Mouse (Mus musculus) neural tube, embryonic 14.5 days (tissue): Measurements from ENCODE around the gene Lifr. TPM values are rescaled to one million over a fixed set of nuclear protein-coding genes. Genes with fewer than 3 reads are reported as not detected.

Source experiments
- ATAC-seq: fragments of 200-750 bp; cut with Nextera tagmentation; 2 replicates; pipeline ENCODE4 v1.8.0; 2017; ENCODE audit warnings: low read depth, mild to moderate bottlenecking, moderate TSS enrichment, moderate library complexity
- H3K27ac ChIP-seq: fragments of 300-500 bp; sonication (generic); 2 replicates; pipeline ENCODE4 v1.5.1; 2014; ENCODE audit warnings: low read depth, mild to moderate bottlenecking, control low read depth, low read length, moderate library complexity, mixed read lengths
- H3K27me3 ChIP-seq: fragments of 300-500 bp; sonication (generic); 2 replicates; pipeline ENCODE4 v1.6.1; 2014; ENCODE audit warnings: low read length; ENCODE audit not compliant: control insufficient read depth, insufficient read depth
- H3K36me3 ChIP-seq: fragments of 300-500 bp; sonication (generic); 2 replicates; pipeline ENCODE4 v1.6.1; 2014; ENCODE audit warnings: low read length, mixed read lengths; ENCODE audit not compliant: control insufficient read depth, insufficient read depth
- H3K4me1 ChIP-seq: fragments of 300-500 bp; sonication (generic); 2 replicates; pipeline ENCODE4 v1.6.1; 2014; ENCODE audit warnings: low read length; ENCODE audit not compliant: control insufficient read depth, insufficient read depth
- H3K4me2 ChIP-seq: fragments of 300-500 bp; sonication (generic); 2 replicates; pipeline ENCODE4 v1.6.1; 2014; ENCODE audit warnings: mild to moderate bottlenecking, low read depth, low read length, control low read depth
- H3K4me3 ChIP-seq: fragments of 300-500 bp; sonication (generic); 2 replicates; pipeline ENCODE4 v1.5.1; 2014; ENCODE audit warnings: low read depth, low read length, control low read depth, mixed read lengths
- H3K9ac ChIP-seq: fragments of 300-500 bp; sonication (generic); replicated peaks from 2 replicates; pipeline ENCODE4 v1.6.1; 2014; ENCODE audit warnings: low read depth, mild to moderate bottlenecking, control low read depth, low read length, mixed read lengths
- H3K9me3 ChIP-seq: fragments of 300-500 bp; sonication (generic); 2 replicates; pipeline ENCODE4 v1.6.1; 2016; ENCODE audit warnings: low read length; ENCODE audit not compliant: control insufficient read depth
- WGBS: fragments of 180-500 bp; shearing (Covaris S2); extraction: QIAGEN DNeasy Blood & Tissue Kit; methylation state at CpG from one replicate; pipeline ENCODE4 v1.1.7; 2014; 5-methylcytosine and 5-hydroxymethylcytosine counted together
- polyA plus RNA-seq: library from polyadenylated mRNA; unstranded; fragments of >200 nt; fragmentation: Nextera tagmentation; extraction: Ambion mirVana; gene quantifications from 2 replicates; pipeline ENCODE4 v1.2.1, GENCODE M21; 2014

Lifr gene
- polyA plus RNA-seq, 1 experiment from 2014 or later, result 32.1 TPM

DNA sequence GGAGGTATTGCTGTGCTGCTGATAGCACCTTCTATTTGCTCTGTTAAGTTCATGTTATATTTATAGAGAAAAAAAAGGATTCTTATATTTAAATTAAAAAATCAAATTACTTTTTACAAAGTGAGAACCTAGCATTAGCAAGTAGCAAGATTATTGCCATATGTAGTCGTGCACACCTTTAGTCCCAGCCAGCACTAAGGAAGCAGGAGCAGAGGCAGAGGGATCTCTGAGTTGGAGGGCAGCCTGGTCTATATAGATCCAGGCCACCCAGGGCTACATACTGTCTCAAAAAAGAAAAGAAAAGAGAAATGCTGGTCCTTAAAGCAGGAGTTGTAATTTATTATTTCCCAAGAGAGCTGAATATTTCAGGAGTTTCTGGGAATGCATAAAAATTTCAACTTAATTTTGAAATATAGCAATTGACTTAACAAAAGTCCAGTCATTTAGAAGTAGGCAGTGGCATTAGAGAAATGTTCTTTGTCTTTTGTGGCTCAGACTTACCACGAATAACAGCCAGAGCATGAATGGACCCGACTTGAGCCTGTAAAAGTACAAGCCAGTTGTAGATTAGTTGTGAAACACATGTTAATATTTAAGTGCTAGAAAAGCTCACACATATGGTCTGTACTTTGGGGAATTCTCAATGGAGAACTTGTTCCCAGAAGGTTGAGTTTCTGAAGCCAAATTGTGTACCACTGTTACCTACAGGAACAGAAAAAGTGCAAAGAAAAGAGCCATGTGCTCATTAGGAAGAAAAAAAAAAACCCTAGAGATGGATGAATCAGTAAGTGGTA lies 107.4 kb downstream of the Lifr start:
- H3K9ac ChIP-seq, result no peak overlapping the region
- peaks cover 30% of the 10 kb centered on the region; the same call in 1 of the 2 replicates for H3K4me1 ChIP-seq
- WGBS, result 42% methylated on average over 3 of the region's 3 CpGs
- no peak overlapping the region for H3K4me2 ChIP-seq
- H3K4me3 ChIP-seq, result no peak overlapping the region
- no peaks in the 10 kb centered on the region for H3K36me3 ChIP-seq
- ATAC-seq, result no peak
- H3K27ac ChIP-seq, result no peak overlapping the region
- no peaks in the 10 kb centered on the region for H3K9me3 ChIP-seq
- H3K27me3 ChIP-seq, result no peaks in the 10 kb centered on the region

DNA sequence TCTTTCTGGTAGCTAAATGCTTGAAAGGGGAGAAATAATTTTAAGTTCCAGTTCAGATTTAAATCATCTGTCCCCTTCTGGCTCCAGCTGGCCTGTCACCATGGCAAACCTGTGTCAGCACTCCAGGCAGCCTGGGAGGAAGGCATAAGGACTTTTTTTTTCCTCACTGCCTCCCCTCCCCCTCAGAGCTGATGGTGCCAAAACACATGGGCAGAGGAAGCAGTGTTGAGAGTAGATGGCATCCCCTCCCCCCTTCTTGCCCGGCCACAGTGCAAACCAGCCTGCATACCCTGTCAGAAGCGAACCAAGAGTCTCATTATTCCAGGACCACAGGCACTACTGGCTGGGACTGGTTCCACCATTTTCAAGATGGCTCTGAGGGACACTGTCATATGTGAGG lies 108.4 kb downstream of the Lifr start:
- H3K4me2 ChIP-seq, result no peak overlapping the region
- H3K36me3 ChIP-seq, result no peaks in the 10 kb centered on the region
- H3K9me3 ChIP-seq, result no peaks in the 10 kb centered on the region
- no peak overlapping the region for H3K9ac ChIP-seq
- H3K27ac ChIP-seq, result peak overlapping the region; percentile 55; the same call in 1 of the 2 replicates
- no peak overlapping the region for H3K4me3 ChIP-seq
- ATAC-seq, result peak; percentile 87
- 23% methylated on average over 2 of the region's 2 CpGs for WGBS
- H3K27me3 ChIP-seq, result no peaks in the 10 kb centered on the region
- peaks cover 25% of the 10 kb centered on the region; the same call in 1 of the 2 replicates for H3K4me1 ChIP-seq

GRCm38 (mm10) chr15:7200286-7200685 lies 109.9 kb downstream of the Lifr start:
- Histone ChIP-seq H3K4me3 (no peak overlapping the region), H3K4me2 (no peak overlapping the region), H3K4me1 (peaks cover 18% of the 10 kb centered on the region; the same call in 1 of the 2 replicates), H3K9ac (no peak overlapping the region), H3K9me3 (no peaks in the 10 kb centered on the region), H3K27ac (no peak overlapping the region), H3K36me3 (no peaks in the 10 kb centered on the region), H3K27me3 (no peaks in the 10 kb centered on the region)
- no peak for ATAC-seq
- 61% methylated on average over 6 of the region's 6 CpGs for WGBS

GRCm38 (mm10) chr15:7201421-7202380 lies 111.3 kb downstream of the Lifr start:
- Histone ChIP-seq H3K27ac (peak overlapping the region; percentile 23; the same call in 1 of the 2 replicates), H3K4me3 (no peak overlapping the region), H3K9ac (no peak overlapping the region), H3K4me1 (peaks cover 16% of the 10 kb centered on the region; the same call in 1 of the 2 replicates), H3K36me3 (no peaks in the 10 kb centered on the region), H3K4me2 (no peak overlapping the region), H3K9me3 (no peaks in the 10 kb centered on the region), H3K27me3 (no peaks in the 10 kb centered on the region)
- no peak for ATAC-seq
- 62% methylated on average over 9 of the region's 9 CpGs for WGBS

- no peak overlapping the region for H3K4me2 ChIP-seq
- H3K4me1 ChIP-seq, result peaks cover 15% of the 10 kb centered on the region; the same call in 1 of the 2 replicates
- H3K36me3 ChIP-seq, result no peaks in the 10 kb centered on the region
- 86% methylated on average over 5 of the region's 5 CpGs for WGBS
- H3K9ac ChIP-seq, result no peak overlapping the region
- ATAC-seq, result no peak
- H3K4me3 ChIP-seq, result no peak overlapping the region
- H3K9me3 ChIP-seq, result no peaks in the 10 kb centered on the region
- H3K27ac ChIP-seq, result no peak overlapping the region
- H3K27me3 ChIP-seq, result no peaks in the 10 kb centered on the region
Observed at GRCm38 (mm10) chr15:7202981-7203380, 112.6 kb downstream of the Lifr start.

GRCm38 (mm10) chr15:7203606-7204330 lies 113.4 kb downstream of the Lifr start:
- H3K4me1 ChIP-seq, result peaks cover 10% of the 10 kb centered on the region; the same call in 1 of the 2 replicates
- H3K27ac ChIP-seq, result no peak overlapping the region
- H3K36me3 ChIP-seq, result no peaks in the 10 kb centered on the region
- WGBS, result 70% methylated on average over 9 of the region's 9 CpGs
- no peaks in the 10 kb centered on the region for H3K27me3 ChIP-seq
- H3K9me3 ChIP-seq, result no peaks in the 10 kb centered on the region
- H3K4me2 ChIP-seq, result no peak overlapping the region
- no peak for ATAC-seq
- no peak overlapping the region for H3K4me3 ChIP-seq
- no peak overlapping the region for H3K9ac ChIP-seq

DNA sequence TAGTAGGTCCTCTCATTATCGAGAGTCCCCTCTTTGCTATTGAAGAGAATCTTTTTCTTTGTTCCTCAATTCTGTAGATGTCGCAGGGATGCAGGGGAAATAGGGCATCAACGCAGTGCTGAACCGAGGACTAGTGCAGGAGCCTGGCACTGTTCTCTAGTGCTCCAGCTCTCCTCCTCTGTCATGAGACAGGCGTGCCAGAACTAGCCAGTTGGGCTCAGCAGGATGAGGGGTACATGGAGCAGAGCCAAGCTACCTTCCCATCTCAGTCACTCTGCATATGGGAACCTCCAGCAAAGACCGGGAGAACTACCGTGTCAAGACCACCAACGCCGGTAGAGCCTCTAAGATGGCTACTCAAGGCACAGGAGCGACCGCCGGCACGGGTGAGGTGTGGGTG lies 114.5 kb downstream of the Lifr start:
- 0 out of 2 replicates have a peak, but pooled peaks have one; percentile 21 for ATAC-seq
- 56% methylated on average over 13 of the region's 13 CpGs for WGBS
- H3K4me1 ChIP-seq, result 0 out of 2 replicates have a peak, but pooled peaks cover 4% of the 10 kb centered on the region
- H3K27ac ChIP-seq, result no peak overlapping the region
- H3K36me3 ChIP-seq, result no peaks in the 10 kb centered on the region
- H3K9me3 ChIP-seq, result no peaks in the 10 kb centered on the region
- H3K9ac ChIP-seq, result no peak overlapping the region
- H3K4me2 ChIP-seq, result no peak overlapping the region
- H3K4me3 ChIP-seq, result no peak overlapping the region
- no peaks in the 10 kb centered on the region for H3K27me3 ChIP-seq

DNA sequence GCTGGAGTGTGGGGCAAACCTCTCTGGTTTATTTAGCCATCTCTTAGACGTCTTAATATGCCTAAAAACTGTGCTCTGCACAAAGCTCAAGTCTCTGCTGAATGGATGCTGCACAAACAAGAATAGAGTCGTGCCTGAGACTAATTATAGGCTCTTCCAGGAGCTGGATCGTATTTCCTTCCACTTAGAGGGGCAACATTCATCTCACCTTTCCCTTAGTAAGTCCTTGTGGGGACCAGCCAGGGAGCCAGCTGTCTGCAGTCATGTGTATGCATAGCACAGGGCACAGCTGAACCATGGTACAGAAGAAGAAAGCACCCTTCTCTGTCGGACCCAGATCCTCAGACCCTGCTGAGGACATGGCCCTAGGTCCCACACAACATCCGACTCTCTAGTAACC lies 115.7 kb downstream of the Lifr start:
- H3K27ac ChIP-seq, result no peak overlapping the region
- ATAC-seq, result no peak
- no peak overlapping the region for H3K9ac ChIP-seq
- H3K9me3 ChIP-seq, result no peaks in the 10 kb centered on the region
- WGBS, result 49% methylated on average over 5 of the region's 5 CpGs
- no peak overlapping the region for H3K4me3 ChIP-seq
- H3K4me2 ChIP-seq, result no peak overlapping the region
- 0 out of 2 replicates have a peak, but pooled peaks cover 2% of the 10 kb centered on the region for H3K4me1 ChIP-seq
- no peaks in the 10 kb centered on the region for H3K36me3 ChIP-seq
- no peaks in the 10 kb centered on the region for H3K27me3 ChIP-seq
